Mouse (Mus musculus) 416B (cell line): ENCODE measurements at regions not wholly inside any gene's neighbourhood (a gene's known extent, or its start where the extent isn't known, plus 50 kb on each side); places are given as distances from the start of the nearest gene placed in this dataset.
A peak's percentile ranks its signal among the peaks of the same experiment; 100 is the strongest.

Experiments
- DNase-seq: peaks from one replicate; pipeline ENCODE4 v3.0.0; 2011; ENCODE audit warnings: low read depth

GRCm38 (mm10) chr9:41563376-41563775 lies 401.9 kb upstream of the Ubash3b start:
- no peak for DNase-seq

- DNase-seq = no peak
Measured at GRCm38 (mm10) chr9:41558456-41558855, 397.0 kb upstream of the Ubash3b start.

GRCm38 (mm10) chr9:41556888-41557287 lies 395.4 kb upstream of the Ubash3b start:
- peak; percentile 1 for DNase-seq

- DNase-seq = no peak
Measured at GRCm38 (mm10) chr9:41545776-41546175, 384.3 kb upstream of the Ubash3b start.

- no peak for DNase-seq
Measured at GRCm38 (mm10) chr9:41542511-41542910, 381.0 kb upstream of the Ubash3b start.

- no peak for DNase-seq
Measured at GRCm38 (mm10) chr9:41541327-41541726, 379.8 kb upstream of the Ubash3b start.

GRCm38 (mm10) chr9:41532786-41533185 lies 371.3 kb upstream of the Ubash3b start:
- DNase-seq = no peak

- DNase-seq = no peak
Measured at GRCm38 (mm10) chr9:41532290-41532689, 370.8 kb upstream of the Ubash3b start.

GRCm38 (mm10) chr9:41531596-41531995 lies 370.1 kb upstream of the Ubash3b start:
- DNase-seq = no peak

- DNase-seq = no peak
Measured at GRCm38 (mm10) chr9:41526126-41526525, 364.6 kb upstream of the Ubash3b start.

- DNase-seq = no peak
Measured at GRCm38 (mm10) chr9:41525534-41525933, 364.0 kb upstream of the Ubash3b start.

GRCm38 (mm10) chr9:41524591-41524990 lies 363.1 kb upstream of the Ubash3b start:
- DNase-seq = no peak

- no peak for DNase-seq
Measured at GRCm38 (mm10) chr9:41523969-41524368, 362.5 kb upstream of the Ubash3b start.

- DNase-seq = no peak
Measured at GRCm38 (mm10) chr9:41522302-41522701, 360.8 kb upstream of the Ubash3b start.

- no peak for DNase-seq
Measured at GRCm38 (mm10) chr9:41517787-41518186, 356.3 kb upstream of the Ubash3b start.

- DNase-seq = no peak
Measured at GRCm38 (mm10) chr9:41517053-41517696, 355.7 kb upstream of the Ubash3b start.

GRCm38 (mm10) chr9:41515192-41515591 lies 353.7 kb upstream of the Ubash3b start:
- DNase-seq = no peak

GRCm38 (mm10) chr9:41513701-41514100 lies 352.2 kb upstream of the Ubash3b start:
- DNase-seq = no peak

GRCm38 (mm10) chr9:41509597-41509996 lies 348.1 kb upstream of the Ubash3b start:
- DNase-seq = no peak

- no peak for DNase-seq
Measured at GRCm38 (mm10) chr9:41508746-41509145, 347.2 kb upstream of the Ubash3b start.

GRCm38 (mm10) chr9:41498326-41498725 lies 336.8 kb upstream of the Ubash3b start:
- DNase-seq = no peak

GRCm38 (mm10) chr9:41490112-41490511 lies 328.6 kb upstream of the Ubash3b start:
- DNase-seq = no peak

- DNase-seq = peak; percentile 3
Measured at GRCm38 (mm10) chr9:41488046-41488445, 326.5 kb upstream of the Ubash3b start.

- DNase-seq = no peak
Measured at GRCm38 (mm10) chr9:41483218-41483617, 321.7 kb upstream of the Ubash3b start.
